Mouse (Mus musculus) adrenal gland, postnatal 4 days (tissue): ENCODE results near the gene Tent5b. TPM values are rescaled to one million over a fixed set of nuclear protein-coding genes. Genes with fewer than 3 reads are reported as not detected.
A peak's percentile ranks its signal among the peaks of the same experiment; 100 is the strongest.
"Not testable (repeated sequence)": the region's sequence is repeated elsewhere in the genome, so short reads cannot be mapped to it uniquely, and the experiment has no call there.

Experiments
- DNase-seq, 2 experiments: peaks; one replicate each; pipeline ENCODE4 v3.0.0; 2021 to 2022; ENCODE audit warnings: low spot score in 2 of 2, mixed read lengths in 2 of 2
- total RNA-seq, 2 experiments: library from RNA; stranded (reverse); gene quantifications; 2 replicates each; pipeline ENCODE4 v1.2.3; 2021

Gene Tent5b
- total RNA-seq, 2 experiments from 2014 or later: 0.73 to 0.78 TPM

GRCm38 (mm10) chr4:133498160-133498724, 18.3 kb downstream of the Tent5b start, which contains the start of gene Trnp1:
Gene Trnp1 (minus strand): TSS chr4:133498550.
- DNase-seq: peak in 1 of 2 experiments; percentile 21

- DNase-seq: no peak
Observed at GRCm38 (mm10) chr4:133501514-133501913, 21.6 kb downstream of the Tent5b start.

- no peak for DNase-seq
Observed at GRCm38 (mm10) chr4:133504300-133504699, 24.4 kb downstream of the Tent5b start.

- no peak for DNase-seq
Observed at GRCm38 (mm10) chr4:133504755-133505485, 25.0 kb downstream of the Tent5b start.

- DNase-seq: no peak
Observed at GRCm38 (mm10) chr4:133506573-133506972, 26.6 kb downstream of the Tent5b start.

GRCm38 (mm10) chr4:133508990-133509389, 29.1 kb downstream of the Tent5b start:
- DNase-seq: no peak

GRCm38 (mm10) chr4:133511050-133511449, 31.1 kb downstream of the Tent5b start:
- no peak for DNase-seq

GRCm38 (mm10) chr4:133512511-133512910, 32.6 kb downstream of the Tent5b start:
- DNase-seq: not testable (repeated sequence)

- peak; percentile 37 to 60 for DNase-seq
Observed at GRCm38 (mm10) chr4:133512972-133513371, 33.0 kb downstream of the Tent5b start.

GRCm38 (mm10) chr4:133518601-133519368, 38.9 kb downstream of the Tent5b start, which contains the start of gene Kdf1:
Gene Kdf1 (plus strand): TSS chr4:133518963.
- DNase-seq: no peak

- DNase-seq: no peak
Observed at GRCm38 (mm10) chr4:133519369-133519665, 39.4 kb downstream of the Tent5b start.

- DNase-seq: no peak
Observed at GRCm38 (mm10) chr4:133521502-133521901, 41.6 kb downstream of the Tent5b start.

- DNase-seq: no peak
Observed at GRCm38 (mm10) chr4:133527788-133528187, 47.9 kb downstream of the Tent5b start.

- no peak for DNase-seq
Observed at GRCm38 (mm10) chr4:133532777-133533176, 52.8 kb downstream of the Tent5b start.

- DNase-seq: no peak
Observed at GRCm38 (mm10) chr4:133536081-133536480, 56.1 kb downstream of the Tent5b start.

GRCm38 (mm10) chr4:133536652-133537051, 56.7 kb downstream of the Tent5b start:
- DNase-seq: no peak

Other genes starting within 250 kb of the Tent5b start
- gene Map3k6, start 239.3 kb upstream of the Tent5b start, total RNA-seq: 10 to 100 TPM; 24.8 to 25.2 TPM
- 1 to 10 TPM; 1.5 to 2.4 TPM for gene Sytl1, start 217.0 kb upstream of the Tent5b start, total RNA-seq
- gene Tmem222, start 202.3 kb upstream of the Tent5b start, total RNA-seq: 10 to 100 TPM; 65.5 to 78.0 TPM
- gene Wdtc1, start 126.7 kb upstream of the Tent5b start, total RNA-seq: 10 to 100 TPM; 36.3 to 39.9 TPM
- 10 to 100 TPM; 52.9 to 54.4 TPM for gene Slc9a1, start 110.4 kb upstream of the Tent5b start, total RNA-seq
- 1 to 10 TPM; 6.9 to 8.0 TPM for gene Trnp1, start 18.4 kb downstream of the Tent5b start, total RNA-seq
- 1 to 10 TPM; 5.0 to 8.0 TPM for gene Kdf1, start 38.8 kb downstream of the Tent5b start, total RNA-seq
- gene Nudc, start 65.9 kb downstream of the Tent5b start, total RNA-seq: 100 to 1,000 TPM; 129 to 136 TPM
- 10 to 100 TPM; 20.2 to 24.6 TPM for gene Nr0b2, start 73.2 kb downstream of the Tent5b start, total RNA-seq
- 10 to 100 TPM; 10.4 to 14.5 TPM for gene Gpatch3, start 94.6 kb downstream of the Tent5b start, total RNA-seq
- gene Gpn2, start 104.2 kb downstream of the Tent5b start, total RNA-seq: 10 to 100 TPM; 13.7 to 16.6 TPM
- gene Sfn, start 122.0 kb downstream of the Tent5b start, total RNA-seq: 1 to 10 TPM; 3.7 to 4.3 TPM
- gene Zdhhc18, start 170.0 kb downstream of the Tent5b start, total RNA-seq: 10 to 100 TPM; 20.8 to 23.9 TPM
- gene Pigv, start 192.5 kb downstream of the Tent5b start, total RNA-seq: 10 to 100 TPM; 19.8 to 20.2 TPM